Mouse (Mus musculus) urinary bladder, postnatal 14 days (tissue): Measurements from ENCODE around the gene 2810021J22Rik.
A peak's percentile ranks its signal among the peaks of the same experiment; 100 is the strongest.

Experiments used
- DNase-seq: peaks from one replicate; pipeline ENCODE4 v3.0.0; 2021; ENCODE audit warnings: low spot score

Gene 2810021J22Rik

GRCm38 (mm10) chr11:58916879-58917744 lies 50.1 kb downstream of the 2810021J22Rik start:
- DNase-seq = peak; percentile 28

- DNase-seq = no peak
Measured at GRCm38 (mm10) chr11:58917745-58918366, 50.8 kb downstream of the 2810021J22Rik start, which contains the start of gene Btnl10. Btnl10 (plus strand) TSS chr11:58917908.

- DNase-seq = no peak
Measured at GRCm38 (mm10) chr11:58918759-58919158, 51.7 kb downstream of the 2810021J22Rik start.

GRCm38 (mm10) chr11:58922420-58922819 lies 55.4 kb downstream of the 2810021J22Rik start:
- DNase-seq = no peak

- no peak for DNase-seq
Measured at GRCm38 (mm10) chr11:58926651-58927050, 59.6 kb downstream of the 2810021J22Rik start.

- DNase-seq = no peak
Measured at GRCm38 (mm10) chr11:58927053-58927452, 60.0 kb downstream of the 2810021J22Rik start.

GRCm38 (mm10) chr11:58927790-58928651 lies 61.0 kb downstream of the 2810021J22Rik start:
- peak; percentile 41 for DNase-seq

- DNase-seq = no peak
Measured at GRCm38 (mm10) chr11:58929055-58929454, 62.0 kb downstream of the 2810021J22Rik start.

- no peak for DNase-seq
Measured at GRCm38 (mm10) chr11:58929641-58930040, 62.6 kb downstream of the 2810021J22Rik start.

GRCm38 (mm10) chr11:58930254-58930653 lies 63.2 kb downstream of the 2810021J22Rik start:
- DNase-seq = no peak

- no peak for DNase-seq
Measured at GRCm38 (mm10) chr11:58931576-58931975, 64.6 kb downstream of the 2810021J22Rik start.
